Mouse (Mus musculus) CH12.LX (cell line): ENCODE results near the gene Gm47955.
"Not testable (repeated sequence)": the region's sequence is repeated elsewhere in the genome, so short reads cannot be mapped to it uniquely, and the experiment has no call there.

Source experiments
- CTCF ChIP-seq, 2 experiments: IDR thresholded peaks in 1 of 2; conservative IDR thresholded peaks in 1 of 2; 2 replicates each; pipeline ENCODE4 v1.5.1; 2011 to 2012; ENCODE audit warnings: low read depth in 2 of 2, low read length in 2 of 2, improper control_type of control experiment in 1 of 2, inconsistent platforms in 1 of 2, mild to moderate bottlenecking in 1 of 2, moderate library complexity in 1 of 2
- EP300 ChIP-seq: IDR thresholded peaks from 2 replicates; pipeline ENCODE4 v1.6.1; 2011; ENCODE audit warnings: low read length, improper control_type of control experiment
- POLR2A ChIP-seq: IDR thresholded peaks from 2 replicates; pipeline ENCODE4 v1.6.1; 2011; ENCODE audit warnings: low read depth, mild to moderate bottlenecking, improper control_type of control experiment, low read length
- TCF12 ChIP-seq: IDR thresholded peaks from 2 replicates; pipeline ENCODE4 v1.6.1; 2014; ENCODE audit warnings: low read depth, mild to moderate bottlenecking, inconsistent platforms, low read length, improper control_type of control experiment

GRCm38 (mm10) chr1:83000306-83000705 lies 40.2 kb downstream of the Gm47955 start, which contains the start of gene Gm47959:
- TF ChIP-seq POLR2A; CTCF (conservative IDR thresholded peaks at IDR 0.05 in 1 of 2, IDR thresholded peaks at IDR 0.05 in 1 of 2; ENCODE audit: low read depth in 2 of 2, low read length in 2 of 2); TCF12; EP300: not testable (repeated sequence)
